Mouse (Mus musculus) c-Kit-negative CD71-positive TER-119-positive erythroid progenitor cells, embryonic 14.5 days (primary cell): ENCODE data around the gene Oas1e.
A peak's percentile ranks its signal among the peaks of the same experiment; 100 is the strongest.
"Not testable (repeated sequence)": the region's sequence is repeated elsewhere in the genome, so short reads cannot be mapped to it uniquely, and the experiment has no call there.

ENCODE experiments used
- DNase-seq: peaks from one replicate; pipeline ENCODE4 v3.0.0-alpha.2; 2013; ENCODE audit warnings: low read depth, low spot score

The Oas1e gene

DNA sequence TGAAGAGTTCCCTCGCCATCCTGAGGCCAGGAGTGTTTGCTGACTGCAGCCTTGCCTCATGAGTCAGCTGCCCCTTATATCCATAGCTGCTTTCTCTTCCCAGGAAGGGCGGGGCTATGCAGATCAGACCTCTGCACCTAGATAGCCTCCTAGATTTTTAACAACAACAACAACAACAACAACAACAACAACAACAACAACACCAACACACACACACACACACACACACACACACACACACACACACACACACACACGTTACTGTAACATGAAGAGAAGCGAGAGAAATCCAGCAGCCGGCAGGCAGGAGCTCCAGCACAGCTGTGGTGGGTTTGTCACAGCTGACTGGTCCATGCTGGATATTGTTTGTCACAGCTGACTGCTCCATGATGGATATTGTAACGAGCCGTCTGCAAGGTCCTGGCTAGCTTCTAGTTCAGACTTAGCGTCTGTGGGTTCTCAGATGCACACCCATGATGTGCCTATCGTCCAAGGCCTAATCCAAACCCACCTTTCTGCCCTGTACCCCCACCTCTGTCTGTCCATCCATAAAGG, at the start of gene Oas1e:
Oas1e (minus strand) TSS at position 51 of the 555 bp plus-strand sequence.
- not testable (repeated sequence) for DNase-seq

DNA sequence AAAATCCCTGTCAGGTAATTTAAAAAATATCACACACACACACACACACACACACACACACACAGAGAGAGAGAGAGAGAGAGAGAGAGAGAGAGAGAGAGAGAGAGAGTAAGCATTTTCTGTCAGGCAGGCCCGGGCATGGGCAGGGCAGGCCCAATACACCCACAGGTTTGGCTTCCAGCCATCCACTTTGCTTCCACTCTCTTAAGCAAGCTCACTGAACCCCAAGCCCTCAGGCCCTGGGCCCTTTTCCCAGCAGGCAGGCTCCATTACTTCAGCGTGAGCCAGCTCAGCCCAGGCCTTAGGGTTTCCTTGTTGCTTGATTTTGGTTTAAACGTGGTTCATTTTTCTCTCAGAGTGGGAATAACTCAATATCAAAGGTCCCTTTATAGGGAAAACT, 49.4 kb upstream of the Oas1e start:
- DNase-seq, result no peak

DNA sequence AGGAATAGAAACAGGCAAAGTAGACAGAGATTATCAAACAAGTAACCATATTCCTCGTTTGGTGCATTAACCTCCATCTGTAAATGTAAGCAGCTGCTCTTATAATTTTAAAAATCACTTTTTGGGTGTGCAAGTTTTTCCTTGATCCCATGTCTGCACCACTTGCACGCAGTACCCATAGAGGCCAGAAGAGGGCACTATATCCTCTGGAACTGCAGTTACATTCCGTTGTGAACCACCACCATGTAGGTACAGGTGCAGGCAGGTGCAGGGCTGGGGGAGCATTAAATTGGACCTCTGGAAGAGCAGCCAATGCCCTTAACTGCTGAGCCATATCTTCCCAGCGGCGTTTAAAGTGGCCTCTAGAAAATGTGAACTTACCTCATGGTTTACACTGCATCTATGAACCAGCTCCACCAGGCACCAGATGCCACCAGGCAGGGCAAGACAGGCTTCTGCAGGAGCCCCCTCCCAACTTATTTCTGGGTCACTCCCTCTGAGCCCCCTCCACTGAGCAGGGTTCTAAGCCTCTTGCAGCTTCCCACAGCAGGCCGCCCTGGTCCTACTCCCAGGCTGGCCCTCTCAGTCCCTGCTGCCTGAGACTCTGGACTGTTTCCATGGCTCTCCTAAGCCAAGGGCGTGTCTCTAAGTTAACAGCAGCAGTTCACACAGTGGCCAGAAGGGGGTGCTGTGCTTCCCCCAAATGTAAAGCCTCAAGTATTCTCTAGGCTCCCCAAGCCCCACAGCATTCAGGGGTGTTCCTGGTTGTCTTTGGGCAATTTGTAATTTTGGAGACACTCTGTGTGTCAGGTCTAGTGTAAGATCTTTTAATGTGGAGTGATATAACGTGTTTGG, 41.6 kb upstream of the Oas1e start:
- DNase-seq, result peak; percentile 19

DNA sequence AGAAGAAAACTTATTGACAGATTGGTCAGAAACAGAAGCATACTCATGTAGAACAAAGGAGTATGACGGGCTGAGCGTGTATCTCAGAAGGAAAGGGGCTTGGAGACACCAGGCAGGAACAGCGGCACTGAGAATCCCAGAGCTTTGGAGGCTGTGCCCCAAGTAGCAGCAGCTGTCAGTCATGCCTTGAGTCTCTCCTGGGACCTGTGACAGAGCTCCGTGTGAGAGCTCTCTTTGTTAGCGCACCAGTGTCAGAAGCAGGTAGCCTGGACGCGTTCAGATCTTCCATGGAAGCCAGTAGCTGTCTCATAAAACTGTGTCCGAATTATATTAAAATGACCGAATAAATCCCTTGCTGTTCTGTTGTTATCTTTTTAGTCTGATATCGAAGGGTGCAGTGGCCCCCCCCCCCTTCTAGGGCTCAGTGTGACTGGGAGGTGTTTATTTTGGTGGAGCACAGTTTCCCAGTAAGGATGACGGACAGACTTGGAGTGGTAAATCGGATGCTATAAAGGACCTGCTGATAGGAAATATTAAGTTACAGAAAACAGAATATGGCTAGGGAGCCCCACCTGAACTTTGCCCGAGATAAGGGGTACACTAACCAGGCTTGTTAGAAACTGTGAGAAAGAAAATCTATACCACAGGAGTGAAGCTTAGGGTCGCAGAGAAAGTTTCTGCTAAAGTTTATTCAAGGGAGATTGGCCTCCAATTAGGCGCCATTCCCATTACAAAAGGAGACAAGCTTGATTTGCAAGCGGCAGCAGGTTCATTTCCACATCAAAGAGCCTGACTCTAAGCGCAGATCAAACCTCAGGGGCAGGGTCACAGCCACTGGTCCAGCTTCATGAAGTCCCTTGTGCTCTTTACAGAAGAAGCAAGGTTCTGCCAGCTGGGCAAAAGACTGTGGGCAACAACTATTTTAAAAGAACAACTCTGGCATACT, 38.3 kb upstream of the Oas1e start:
- DNase-seq, result no peak

DNA sequence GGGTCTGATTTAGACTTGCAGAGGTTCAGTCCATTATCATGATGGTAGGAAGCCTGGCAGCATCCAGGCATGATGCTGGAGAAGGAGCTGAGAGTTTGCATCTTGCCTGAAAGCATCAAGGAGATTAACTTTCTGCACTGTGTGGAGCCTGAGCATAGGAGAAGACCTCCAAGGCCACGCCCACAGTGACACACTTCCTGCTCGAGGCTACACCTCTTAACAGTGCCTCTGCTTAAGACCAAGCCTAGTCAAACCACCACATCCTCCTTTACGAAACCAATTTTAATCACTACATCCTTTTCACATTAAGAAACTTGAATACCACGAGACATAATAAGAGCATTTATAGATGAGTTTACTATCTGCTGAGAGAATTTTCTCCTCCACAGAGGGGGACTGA, 35.7 kb upstream of the Oas1e start:
- DNase-seq, result no peak

DNA sequence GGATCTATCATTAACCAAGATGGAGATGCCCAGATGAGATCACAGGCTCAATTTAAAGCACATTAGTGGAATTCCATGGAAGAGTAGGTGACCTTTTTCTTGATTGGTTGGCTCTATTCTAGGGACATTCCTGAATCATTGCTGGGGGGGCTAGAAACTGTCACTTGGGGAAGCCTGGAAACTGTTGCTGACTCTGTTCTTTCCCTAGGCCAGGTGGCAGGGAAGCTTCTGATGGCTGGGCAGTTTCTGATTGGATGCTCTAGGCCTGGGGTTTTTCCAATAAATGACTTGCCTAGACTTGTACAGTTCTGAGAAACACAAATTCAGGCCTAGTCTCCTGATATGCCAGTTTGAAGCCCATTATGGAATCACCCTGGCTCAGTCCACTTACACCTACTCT, 23.7 kb upstream of the Oas1e start:
- no peak for DNase-seq

DNA sequence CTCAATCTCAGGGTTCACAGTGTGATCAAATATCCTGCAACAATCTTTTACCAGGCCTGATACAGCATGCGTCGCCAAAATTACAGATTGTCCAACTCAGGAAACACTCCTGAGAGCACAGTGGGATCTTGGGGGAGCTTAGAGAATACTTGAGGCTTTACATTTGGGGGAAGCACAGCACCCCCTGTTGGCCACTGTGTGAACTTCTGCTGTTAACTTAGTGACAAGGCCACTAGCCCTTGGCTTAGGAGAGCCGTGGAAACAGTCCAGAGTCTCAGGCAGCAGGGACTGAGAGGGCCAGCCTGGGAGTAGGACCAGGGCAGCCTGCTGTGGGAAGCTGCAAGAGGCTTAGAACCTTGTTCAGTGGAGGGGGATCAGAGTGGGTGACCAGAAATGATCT, 20.6 kb upstream of the Oas1e start:
- no peak for DNase-seq

DNA sequence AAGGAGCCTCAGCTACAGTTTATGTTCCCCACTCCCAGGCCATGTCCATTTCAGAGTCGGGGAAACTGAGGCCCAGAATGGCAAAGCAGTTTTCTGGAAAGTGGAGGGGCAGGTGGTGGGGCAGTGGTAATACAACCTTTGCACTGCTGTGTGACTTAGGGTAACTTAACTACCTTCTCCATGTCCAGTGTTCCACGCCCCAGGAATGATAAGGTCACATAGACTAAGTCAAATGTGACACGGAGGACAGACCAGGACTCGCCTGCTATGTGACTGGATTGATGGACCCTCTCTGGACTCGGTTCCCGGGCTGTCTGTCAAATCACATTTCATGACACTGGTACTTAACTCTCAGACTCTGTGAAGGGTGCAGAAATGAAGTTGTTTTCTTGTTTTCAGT, 17.7 kb upstream of the Oas1e start:
- DNase-seq, result no peak

DNA sequence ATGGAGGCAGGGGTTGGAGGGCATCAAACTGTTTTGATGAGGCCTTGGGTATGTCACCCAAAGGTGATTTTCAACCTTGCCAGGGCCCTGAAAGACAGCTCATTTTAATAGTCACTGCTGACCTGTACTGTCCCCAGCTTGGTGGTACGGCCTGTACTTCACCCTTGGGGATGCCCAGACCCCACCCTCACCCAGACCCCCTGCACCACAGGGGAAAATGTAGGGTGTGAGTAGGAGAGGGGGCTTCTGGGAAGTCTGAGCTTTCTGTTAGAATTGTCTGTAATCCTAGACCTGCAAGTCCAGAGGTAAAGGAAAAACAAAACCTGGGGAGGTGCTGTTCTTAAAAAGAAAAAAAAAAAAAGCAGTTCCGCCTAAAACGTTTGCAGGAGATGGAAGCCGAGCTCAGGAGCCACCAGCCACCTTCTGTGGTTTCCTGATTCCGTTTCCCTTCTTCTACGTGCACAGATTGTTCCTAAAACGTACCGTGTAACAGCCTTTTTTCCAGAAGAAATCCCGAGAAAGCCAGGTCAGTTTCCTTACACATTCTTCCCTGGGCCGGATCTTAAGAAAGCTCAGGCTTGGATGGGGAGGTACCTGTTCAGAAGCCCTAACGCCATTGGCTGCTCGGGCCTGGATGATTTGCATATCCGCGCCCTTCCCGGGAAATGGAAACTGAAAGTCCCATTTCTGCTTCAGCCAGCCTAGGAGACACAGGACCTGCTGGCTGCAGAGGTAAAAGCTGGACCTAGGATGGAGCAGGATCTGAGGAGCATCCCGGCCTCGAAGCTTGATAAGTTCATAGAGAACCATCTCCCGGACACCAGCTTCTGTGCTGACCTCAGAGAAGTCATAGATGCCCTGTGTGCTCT, 16.9 kb upstream of the Oas1e start, which contains the start of gene Oas1c:
Oas1c (minus strand) TSS at position 564 of the 869 bp plus-strand sequence.
- DNase-seq, result peak; percentile 52

DNA sequence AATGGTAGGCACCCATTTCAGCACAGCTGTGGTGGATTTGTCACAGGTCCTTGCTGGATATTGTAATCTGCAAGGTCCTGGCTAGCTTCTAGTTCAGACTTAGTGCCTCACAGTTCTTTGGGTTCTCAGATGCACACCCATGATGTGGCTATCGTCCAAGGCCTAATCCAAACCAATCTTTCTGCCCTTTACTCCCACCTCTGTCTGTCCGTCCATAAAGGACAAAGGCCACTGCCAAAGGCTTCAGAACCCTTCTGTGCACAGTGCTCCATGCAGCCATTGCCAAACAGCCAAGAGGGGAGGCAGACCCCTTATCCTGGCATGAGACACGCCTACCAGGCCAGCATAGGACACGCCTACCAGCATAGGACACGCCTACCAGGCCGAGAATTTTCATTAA, 13.8 kb upstream of the Oas1e start:
- DNase-seq, result no peak

DNA sequence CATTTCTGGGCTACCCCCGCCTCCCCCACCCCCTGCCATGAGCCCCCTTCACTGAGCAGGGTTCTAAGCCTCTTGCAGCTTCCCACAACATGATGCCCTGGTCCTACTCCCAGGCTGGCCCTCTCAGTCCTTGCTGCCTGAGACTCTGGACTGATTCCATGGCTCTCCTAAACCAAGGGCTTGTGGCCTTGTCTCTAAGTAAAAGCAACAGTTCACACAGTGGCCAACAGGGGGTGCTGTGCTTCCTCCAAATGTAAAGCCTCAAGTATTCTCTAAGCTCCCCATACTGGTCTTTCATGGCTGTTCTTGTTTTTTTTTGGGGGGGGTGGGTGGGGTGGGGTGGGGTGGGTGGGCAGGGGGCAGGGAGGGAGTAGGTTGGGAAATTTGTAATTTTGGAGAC, 11.1 kb upstream of the Oas1e start:
- peak; percentile 42 for DNase-seq

DNA sequence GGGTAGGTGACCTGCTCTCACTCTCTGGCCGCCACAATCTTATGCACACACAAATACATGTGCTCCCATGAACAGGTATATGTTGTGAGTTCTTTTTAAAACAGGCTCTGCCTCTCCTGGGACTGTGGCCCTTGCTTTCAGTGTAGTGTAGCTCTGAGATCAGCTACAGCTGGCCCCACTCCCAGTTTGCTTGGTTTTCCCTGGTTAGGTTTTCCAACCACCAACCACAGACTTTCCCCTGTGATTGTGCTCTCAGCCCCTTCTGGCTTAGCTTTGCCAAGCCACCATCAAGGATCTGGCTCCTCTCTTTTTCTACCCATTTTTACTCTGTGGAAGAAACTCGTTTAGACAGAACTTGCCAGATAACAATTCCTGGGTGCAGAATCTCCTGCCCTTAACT, 8.3 kb upstream of the Oas1e start:
- DNase-seq, result no peak

DNA sequence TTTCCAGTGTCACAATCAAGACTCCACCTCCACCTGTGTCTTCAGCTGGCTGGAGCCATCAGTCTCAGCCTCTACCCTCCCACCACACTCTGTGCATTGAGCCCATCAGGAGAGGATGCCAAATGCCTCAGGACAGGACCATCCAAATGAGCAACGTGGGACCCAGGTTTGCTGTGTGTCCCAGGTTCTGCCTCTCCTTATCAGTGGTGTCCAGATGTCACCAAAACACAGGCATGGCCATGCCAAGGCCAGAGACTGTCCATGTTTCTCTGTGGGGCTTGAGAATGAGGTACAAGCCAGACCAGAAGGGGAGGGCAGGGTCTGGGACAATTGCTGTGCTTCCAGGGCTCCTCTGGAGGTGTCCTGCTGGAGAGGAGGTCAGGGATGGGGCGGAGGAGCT, 3.6 kb upstream of the Oas1e start:
- not testable (repeated sequence) for DNase-seq

DNA sequence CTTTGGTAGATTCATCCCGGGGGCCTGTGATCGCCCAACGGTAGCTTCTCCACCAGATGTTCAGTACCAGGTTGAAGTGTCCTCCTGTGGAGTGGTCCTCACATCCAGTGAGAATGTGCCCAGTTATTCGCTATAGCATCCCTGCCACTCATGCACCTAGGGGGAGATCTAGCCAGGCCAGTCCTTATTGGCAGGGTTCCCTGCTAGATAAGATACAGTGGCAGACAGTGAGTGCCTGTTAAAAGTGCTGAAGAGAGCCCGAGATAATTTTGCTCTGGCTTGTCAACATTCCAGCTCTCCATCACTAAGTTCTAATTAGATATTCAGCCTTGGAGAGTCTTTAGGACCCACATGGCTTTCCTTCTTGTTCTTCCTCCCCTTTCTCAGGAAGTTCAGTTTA, 2.8 kb upstream of the Oas1e start:
- DNase-seq, result not testable (repeated sequence)

DNA sequence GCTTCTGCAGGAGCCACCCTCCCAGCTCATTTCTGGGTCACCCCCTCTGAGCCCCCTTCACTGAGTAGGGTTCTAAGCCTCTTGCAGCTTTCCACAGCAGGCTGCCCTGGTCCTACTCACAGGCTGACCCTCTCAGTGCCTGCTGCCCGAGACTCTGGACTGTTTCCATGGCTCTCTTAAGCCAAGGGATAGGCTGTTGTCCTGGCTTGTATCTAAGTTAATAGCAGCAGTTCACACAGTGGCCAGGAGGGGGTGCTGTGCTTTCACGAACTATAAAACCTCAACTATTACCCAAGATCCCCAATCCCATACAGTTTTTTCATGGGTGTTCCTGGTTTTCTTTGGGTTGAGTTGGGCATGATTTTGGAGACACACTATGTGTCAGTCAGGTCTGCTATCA, 2.3 kb downstream of the Oas1e start:
- peak; percentile 6 for DNase-seq

DNA sequence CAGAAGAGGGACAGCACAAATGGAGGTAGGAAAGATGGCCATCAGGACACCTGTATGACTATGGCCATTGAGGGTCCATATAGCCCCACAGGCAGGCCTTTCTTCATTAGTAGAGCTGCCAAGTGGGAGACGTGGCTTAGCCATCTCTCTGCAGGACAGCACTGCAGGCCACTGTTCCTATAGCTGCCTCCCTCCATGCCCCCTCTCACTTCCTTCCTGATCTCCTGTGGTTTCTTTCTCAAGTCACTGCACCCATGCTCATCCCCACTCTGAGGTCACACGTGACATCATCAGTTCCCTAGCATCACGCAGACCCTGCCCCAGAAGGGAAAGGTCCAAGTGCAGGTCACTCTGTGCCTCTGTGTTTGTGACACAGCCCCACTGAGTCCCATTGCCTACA, 8.3 kb downstream of the Oas1e start:
- DNase-seq, result no peak

DNA sequence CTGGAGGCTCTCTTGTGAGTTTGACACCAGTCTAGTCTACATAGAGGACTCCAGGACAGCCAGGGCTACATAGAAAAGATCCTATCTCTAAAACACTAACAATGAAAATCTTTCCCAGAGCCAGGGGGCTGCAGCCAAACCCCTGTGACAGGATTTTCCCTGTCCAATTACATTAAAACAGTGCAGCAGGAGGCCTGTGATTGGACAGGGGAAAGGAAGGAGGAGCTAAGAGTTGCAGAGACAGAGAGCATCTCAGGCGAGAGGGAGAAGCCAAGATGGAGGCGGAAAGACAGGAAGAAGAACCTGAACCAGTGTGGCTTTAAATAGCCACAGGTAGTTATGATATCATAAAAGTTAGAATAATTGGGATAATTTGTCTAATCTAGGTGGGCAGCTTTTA, 12.9 kb downstream of the Oas1e start:
- no peak for DNase-seq

DNA sequence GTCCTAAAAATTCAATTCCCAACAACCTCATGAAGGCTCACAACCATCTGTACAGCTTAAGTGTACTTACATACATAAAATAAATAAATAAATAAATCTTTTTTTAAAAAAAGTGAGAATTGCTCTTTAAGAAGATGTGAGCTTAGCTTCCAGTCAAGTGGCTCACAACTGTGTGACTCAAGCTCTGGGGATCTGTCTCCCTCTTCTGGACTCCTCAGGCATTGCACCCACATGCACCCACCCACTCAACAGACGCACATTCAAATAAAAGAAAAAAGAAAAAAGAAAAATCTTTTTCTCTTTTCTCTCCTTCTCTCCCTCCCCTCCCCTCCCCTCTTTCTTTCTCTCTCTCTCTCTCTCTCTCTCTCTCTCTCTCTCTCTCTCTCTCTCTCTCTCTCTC, 13.7 kb downstream of the Oas1e start:
- no peak for DNase-seq

DNA sequence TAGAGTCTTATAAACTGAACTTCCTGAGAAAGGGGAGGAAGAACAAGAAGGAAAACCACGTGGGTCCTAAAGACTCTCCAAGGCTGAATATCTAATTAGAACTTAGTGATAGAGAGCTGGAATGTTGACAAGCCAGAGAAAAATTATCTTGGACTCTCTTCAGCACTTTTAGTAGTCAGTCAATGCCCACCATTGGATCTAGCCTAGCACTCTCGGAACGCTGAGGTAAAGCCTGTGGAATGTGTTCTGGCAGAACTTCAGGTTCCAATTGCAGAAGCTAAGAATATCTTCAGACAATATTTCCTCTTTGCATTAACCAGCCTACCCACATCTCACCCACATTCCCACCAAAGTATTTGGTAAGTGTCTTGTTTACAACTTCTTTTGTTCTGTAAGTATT, 15.4 kb downstream of the Oas1e start:
- no peak for DNase-seq

DNA sequence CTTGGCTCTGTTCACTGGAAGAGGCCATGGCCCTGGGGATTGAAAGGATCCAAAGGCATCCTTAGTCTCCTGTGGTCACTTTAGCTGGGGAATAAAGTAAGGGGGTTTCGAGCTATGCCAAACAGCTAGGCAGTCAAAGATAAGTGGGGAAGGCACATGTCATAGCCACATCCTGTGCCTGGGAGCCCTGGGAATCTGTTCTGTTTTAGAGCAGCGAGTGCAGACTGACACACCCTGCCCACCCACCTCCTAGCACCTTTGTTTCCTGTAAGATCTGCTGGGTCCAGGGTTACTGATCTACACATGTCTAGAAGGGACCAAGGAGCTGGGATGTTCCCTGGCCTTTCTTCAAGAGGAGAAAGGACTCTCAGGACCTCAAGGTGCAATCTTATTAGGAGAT, 16.4 kb downstream of the Oas1e start:
- DNase-seq, result no peak

DNA sequence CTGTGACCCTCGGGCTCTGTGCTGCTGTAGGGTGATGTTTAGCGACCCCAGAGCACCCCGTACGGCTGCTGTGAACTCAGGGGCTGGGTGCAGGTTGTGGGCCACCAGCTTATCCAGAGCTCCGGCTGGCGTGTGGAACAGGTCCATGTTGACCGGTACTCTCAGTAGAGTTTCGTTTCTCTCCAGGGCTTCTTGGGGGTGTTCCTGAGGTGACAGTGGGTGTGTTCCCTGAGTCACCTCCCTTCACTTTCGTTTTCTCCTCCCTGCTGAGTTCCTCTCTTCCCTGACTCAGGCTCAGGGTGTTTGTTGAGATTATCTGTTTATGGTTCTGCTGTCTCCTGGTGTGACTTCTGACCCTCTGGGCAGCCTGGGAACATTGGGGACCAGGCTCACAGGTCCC, 17.9 kb downstream of the Oas1e start, which contains the start of gene Oas3:
Oas3 (minus strand) TSS at position 184 of the 400 bp plus-strand sequence.
- DNase-seq, result no peak
